Mouse (Mus musculus): ENCODE data around the gene Kcmf1.
"Not testable (repeated sequence)": the region's sequence is repeated elsewhere in the genome, so short reads cannot be mapped to it uniquely, and the experiment has no call there.

Kcmf1 gene

GRCm38 (mm10) chr6:72840867-72841780 lies 58.7 kb downstream of the Kcmf1 start:
- no peak for DNase-seq (ENCODE audit: low spot score)

- DNase-seq (ENCODE audit: low spot score) = no peak
Observed at GRCm38 (mm10) chr6:72837756-72838155, 62.0 kb downstream of the Kcmf1 start.

GRCm38 (mm10) chr6:72834518-72834917 lies 65.3 kb downstream of the Kcmf1 start:
- DNase-seq (ENCODE audit: low spot score) = no peak

GRCm38 (mm10) chr6:72831858-72832257 lies 67.9 kb downstream of the Kcmf1 start:
- no peak for DNase-seq (ENCODE audit: low spot score)

- DNase-seq (ENCODE audit: low spot score) = peak; percentile 82
Observed at GRCm38 (mm10) chr6:72831276-72831675, 68.5 kb downstream of the Kcmf1 start.

- no peak for DNase-seq (ENCODE audit: low spot score)
Observed at GRCm38 (mm10) chr6:72828857-72829256, 70.9 kb downstream of the Kcmf1 start.

GRCm38 (mm10) chr6:72828037-72828436 lies 71.7 kb downstream of the Kcmf1 start:
- not testable (repeated sequence) for DNase-seq (ENCODE audit: low spot score)

GRCm38 (mm10) chr6:72825762-72826161 lies 74.0 kb downstream of the Kcmf1 start:
- no peak for DNase-seq (ENCODE audit: low spot score)

- no peak for DNase-seq (ENCODE audit: low spot score)
Observed at GRCm38 (mm10) chr6:72824971-72825737, 74.6 kb downstream of the Kcmf1 start.

- DNase-seq (ENCODE audit: low spot score) = no peak
Observed at GRCm38 (mm10) chr6:72813456-72813855, 86.3 kb downstream of the Kcmf1 start.

- DNase-seq (ENCODE audit: low spot score) = no peak
Observed at GRCm38 (mm10) chr6:72810248-72810647, 89.5 kb downstream of the Kcmf1 start.

- no peak for DNase-seq (ENCODE audit: low spot score)
Observed at GRCm38 (mm10) chr6:72809522-72810149, 90.1 kb downstream of the Kcmf1 start.

- DNase-seq (ENCODE audit: low spot score) = no peak
Observed at GRCm38 (mm10) chr6:72808342-72808741, 91.4 kb downstream of the Kcmf1 start.

GRCm38 (mm10) chr6:72803669-72804068 lies 96.1 kb downstream of the Kcmf1 start:
- no peak for DNase-seq (ENCODE audit: low spot score)

GRCm38 (mm10) chr6:72802119-72802518 lies 97.7 kb downstream of the Kcmf1 start:
- DNase-seq (ENCODE audit: low spot score) = no peak

GRCm38 (mm10) chr6:72800641-72801040 lies 99.1 kb downstream of the Kcmf1 start:
- no peak for DNase-seq (ENCODE audit: low spot score)

- no peak for DNase-seq (ENCODE audit: low spot score)
Observed at GRCm38 (mm10) chr6:72797763-72798162, 102.0 kb downstream of the Kcmf1 start.

GRCm38 (mm10) chr6:72795444-72795843 lies 104.3 kb downstream of the Kcmf1 start:
- DNase-seq (ENCODE audit: low spot score) = no peak

GRCm38 (mm10) chr6:72794870-72795269 lies 104.9 kb downstream of the Kcmf1 start:
- no peak for DNase-seq (ENCODE audit: low spot score)

- no peak for DNase-seq (ENCODE audit: low spot score)
Observed at GRCm38 (mm10) chr6:72792641-72793040, 107.1 kb downstream of the Kcmf1 start.

Data from testis, postnatal 10 days (tissue).